ENCODE assay signal across 10 mouse cellular contexts in genomic region chr4:16065026-16065425, GRCm38 (mm10).
DNase-seq lines count a peak whose midpoint lies in the region; ATAC-seq lines count a peak whose summit lies in the region.
"Had no signal": no experiment of that assay in that cellular context is flagged by ENCODE, and none has a peak within 500 bp of the region (broad histone marks: within the 10 kb centered on the region; RNA-seq: fewer than 3 reads in every experiment).

No protein-coding gene starts in this region.

- H3K9me3 ChIP-seq in kidney, embryonic 15.5 days (replicated peaks) = no peaks in the 10 kb centered on the region
- H3K9me3 ChIP-seq: G1E; hindbrain, embryonic 15.5 days had no signal

- no peak overlapping the region for H3K27ac ChIP-seq in kidney, embryonic 15.5 days
- H3K27ac ChIP-seq: hindbrain, embryonic 15.5 days; macrophage had no signal

- 38% methylated on average over 3 of the region's 3 CpGs for WGBS in kidney, embryonic 15.5 days

- no peak overlapping the region for H3K4me3 ChIP-seq in kidney, embryonic 15.5 days (replicated peaks)
- H3K4me3 ChIP-seq: hindbrain, embryonic 15.5 days had no signal

- DNase-seq in kidney, adult 11 months = peak; percentile 4
- DNase-seq in ES-CJ7 (ENCODE audit: low read depth, low spot score) (peak; percentile 36), R1 (ENCODE audit: low read depth, low spot score) (peak; percentile 61)
- peak; percentile 82 for DNase-seq in gonadal fat pad, adult 2 months (ENCODE audit: low read depth)
- no peak for DNase-seq in T-cell, adult 2 months (ENCODE audit: low spot score)
- DNase-seq in frontal cortex, postnatal 10 days (ENCODE audit: low spot score in 2 of 2) = no peak

- H3K4me2 ChIP-seq in kidney, embryonic 15.5 days = no peak overlapping the region
- H3K4me2 ChIP-seq: hindbrain, embryonic 15.5 days had no signal

- no peaks in the 10 kb centered on the region for H3K4me1 ChIP-seq in kidney, embryonic 15.5 days
- H3K4me1 ChIP-seq: hindbrain, embryonic 15.5 days had no signal

- no peak overlapping the region for H3K9ac ChIP-seq in kidney, embryonic 15.5 days
- H3K9ac ChIP-seq: hindbrain, embryonic 15.5 days had no signal

- no peak for ATAC-seq in kidney, embryonic 15.5 days (replicated peaks; ENCODE audit: low FRiP score)

- H3K36me3 ChIP-seq in kidney, embryonic 15.5 days = no peaks in the 10 kb centered on the region
- H3K36me3 ChIP-seq: G1E; hindbrain, embryonic 15.5 days had no signal

- no peaks in the 10 kb centered on the region for H3K27me3 ChIP-seq in kidney, embryonic 15.5 days
- H3K27me3 ChIP-seq: hindbrain, embryonic 15.5 days had no signal

Comparison
In these comparisons a context has a peak if more than half of its experiments do, and no peak if none do; other contexts are left out.
1. DNase-seq: peak in kidney, adult 11 months (single experiment), ES-CJ7 (single experiment), R1 (single experiment) and gonadal fat pad, adult 2 months (single experiment); none in T-cell, adult 2 months (single experiment) and frontal cortex, postnatal 10 days (0 of 2).